Mouse (Mus musculus): ENCODE measurements around the gene Farsa. TPM values are rescaled to one million over a fixed set of nuclear protein-coding genes. Genes with fewer than 3 reads are reported as not detected.
"Not testable (repeated sequence)": the region's sequence is repeated elsewhere in the genome, so short reads cannot be mapped to it uniquely, and the experiment has no call there.

Farsa gene
- total RNA-seq, 2 experiments from 2014 or later: 49.7 to 58.0 TPM

GRCm38 (mm10) chr8:84901071-84901470 lies 44.3 kb downstream of the Farsa start:
- no peak for DNase-seq (ENCODE audit: low spot score in 2 of 2)
- Histone ChIP-seq H3K4me3 (no peak overlapping the region), H3K27ac (no peak overlapping the region)
- TF ChIP-seq CTCF (conservative IDR thresholded peaks at IDR 0.05): no peak

DNA sequence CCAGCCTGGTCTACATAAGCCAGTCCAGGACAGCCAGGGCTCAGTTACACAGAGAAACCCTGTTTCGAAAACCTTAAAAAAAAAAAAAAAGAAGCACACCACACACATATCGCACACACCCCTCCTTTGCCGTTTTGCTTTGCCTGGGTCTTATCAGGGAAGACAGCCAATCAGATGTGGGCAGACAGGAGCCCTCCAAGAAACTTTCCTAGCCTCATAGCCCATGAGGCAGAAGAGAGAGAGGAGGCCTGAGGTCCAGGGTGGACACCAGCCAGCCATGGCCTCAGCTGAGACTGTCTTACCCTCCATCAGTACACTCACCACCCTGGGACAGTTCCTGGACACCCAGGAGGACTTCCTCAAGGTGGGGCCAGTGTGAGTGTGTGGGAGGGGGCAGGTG lies 45.0 kb downstream of the Farsa start, which contains the start of gene Klf1:
TSS of gene Klf1 (plus strand) at position 177 of the 400 bp plus-strand sequence.
- no peak for TF ChIP-seq CTCF (conservative IDR thresholded peaks at IDR 0.05)
- DNase-seq (ENCODE audit: low spot score in 2 of 2): no peak
- H3K4me3 ChIP-seq: peak within 1 kb of the TSS; percentile 64
- H3K27ac ChIP-seq: peak within 1 kb of the TSS; percentile 69

- H3K4me3 ChIP-seq: peak overlapping the region; percentile 64
- DNase-seq (ENCODE audit: low spot score in 2 of 2): no peak
- peak overlapping the region; percentile 69 for H3K27ac ChIP-seq
- no peak for TF ChIP-seq CTCF (conservative IDR thresholded peaks at IDR 0.05)
Observed at GRCm38 (mm10) chr8:84902367-84902919, 45.7 kb downstream of the Farsa start.

DNA sequence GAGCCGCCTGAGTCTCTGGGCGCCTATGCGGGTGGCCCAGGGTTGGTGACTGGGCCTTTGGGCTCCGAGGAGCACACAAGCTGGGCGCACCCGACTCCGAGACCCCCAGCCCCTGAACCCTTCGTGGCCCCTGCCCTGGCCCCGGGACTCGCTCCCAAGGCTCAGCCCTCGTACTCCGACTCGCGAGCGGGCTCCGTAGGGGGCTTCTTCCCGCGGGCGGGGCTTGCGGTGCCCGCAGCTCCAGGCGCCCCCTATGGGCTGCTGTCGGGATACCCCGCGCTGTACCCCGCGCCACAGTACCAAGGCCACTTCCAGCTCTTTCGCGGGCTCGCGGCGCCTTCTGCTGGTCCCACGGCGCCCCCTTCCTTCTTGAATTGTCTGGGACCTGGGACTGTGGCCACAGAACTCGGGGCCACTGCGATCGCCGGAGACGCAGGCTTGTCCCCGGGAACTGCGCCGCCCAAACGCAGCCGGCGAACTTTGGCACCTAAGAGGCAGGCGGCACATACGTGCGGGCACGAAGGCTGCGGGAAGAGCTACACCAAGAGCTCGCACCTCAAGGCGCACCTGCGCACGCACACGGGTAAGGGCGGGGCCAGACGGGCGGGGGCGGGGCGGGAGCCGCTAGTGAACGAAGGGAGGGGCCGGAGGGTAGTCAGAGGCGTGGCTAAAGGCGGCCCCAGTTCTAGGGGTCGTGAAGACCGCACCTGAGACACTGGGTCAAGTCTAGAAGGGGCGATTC lies 46.3 kb downstream of the Farsa start:
- peak overlapping the region; percentile 64 for H3K4me3 ChIP-seq
- peak overlapping the region; percentile 69 for H3K27ac ChIP-seq
- peak; percentile 99 for TF ChIP-seq CTCF (conservative IDR thresholded peaks at IDR 0.05)
- peak; percentile 90 to 95 for DNase-seq (ENCODE audit: low spot score in 2 of 2)

DNA sequence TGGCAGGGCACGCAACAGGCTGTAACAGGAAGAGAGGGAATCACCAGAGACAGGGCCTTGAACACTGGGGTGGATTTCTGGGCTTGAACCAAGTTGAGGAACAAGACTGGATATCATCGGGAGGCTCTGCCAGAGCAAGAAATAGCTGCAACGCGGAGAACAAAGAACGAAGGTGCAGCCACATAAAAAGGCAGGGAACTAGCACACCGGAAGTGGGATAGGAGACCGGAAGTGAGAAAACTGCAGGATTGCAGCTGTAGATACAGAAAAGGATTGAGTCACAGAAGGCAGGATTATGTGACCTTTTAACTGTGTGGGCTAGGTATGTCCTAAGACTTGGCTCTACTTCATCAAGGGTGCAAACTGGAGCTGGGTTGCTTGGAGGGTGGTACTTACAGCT lies 47.6 kb downstream of the Farsa start:
- TF ChIP-seq CTCF (conservative IDR thresholded peaks at IDR 0.05): no peak
- no peak overlapping the region for H3K4me3 ChIP-seq
- no peak for DNase-seq (ENCODE audit: low spot score in 2 of 2)
- H3K27ac ChIP-seq: no peak overlapping the region

GRCm38 (mm10) chr8:84907037-84907436 lies 50.2 kb downstream of the Farsa start:
- H3K4me3 ChIP-seq: no peak overlapping the region
- TF ChIP-seq CTCF (conservative IDR thresholded peaks at IDR 0.05): no peak
- no peak for DNase-seq (ENCODE audit: low spot score in 2 of 2)
- H3K27ac ChIP-seq: no peak overlapping the region

DNA sequence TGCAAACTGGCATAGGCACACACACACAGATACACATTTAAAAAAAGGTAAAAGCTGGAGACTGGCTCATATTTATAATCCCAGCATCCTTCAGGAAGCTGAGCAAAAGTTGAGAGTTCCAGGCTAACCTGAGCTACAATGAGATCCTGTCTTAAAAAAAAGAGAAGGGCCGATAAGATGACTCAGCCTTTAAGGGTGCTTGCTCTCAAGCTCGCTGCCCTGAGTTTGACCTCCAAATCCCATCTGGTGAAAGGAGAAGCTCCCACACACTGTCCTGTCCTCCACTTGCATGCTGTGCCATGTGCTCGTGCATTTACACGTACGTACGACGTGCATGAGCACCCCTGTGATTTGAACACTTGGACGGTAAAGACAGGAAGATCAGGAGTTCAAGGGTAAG lies 50.7 kb downstream of the Farsa start:
- no peak overlapping the region for H3K4me3 ChIP-seq
- no peak for DNase-seq (ENCODE audit: low spot score in 2 of 2)
- H3K27ac ChIP-seq: no peak overlapping the region
- no peak for TF ChIP-seq CTCF (conservative IDR thresholded peaks at IDR 0.05)

GRCm38 (mm10) chr8:84907979-84908378 lies 51.2 kb downstream of the Farsa start:
- H3K4me3 ChIP-seq: peak overlapping the region; percentile 57
- DNase-seq (ENCODE audit: low spot score in 2 of 2): not testable (repeated sequence)
- H3K27ac ChIP-seq: peak overlapping the region; percentile 66; the same call in 1 of the 2 replicates
- TF ChIP-seq CTCF (conservative IDR thresholded peaks at IDR 0.05): peak; percentile 53

GRCm38 (mm10) chr8:84908421-84909161 lies 51.8 kb downstream of the Farsa start, which contains the start of gene Dnase2a:
Dnase2a (plus strand) TSS chr8:84908560.
- peak; percentile 70 to 89 for DNase-seq (ENCODE audit: low spot score in 2 of 2)
- peak within 1 kb of the TSS; percentile 57 for H3K4me3 ChIP-seq
- no peak for TF ChIP-seq CTCF (conservative IDR thresholded peaks at IDR 0.05)
- peak within 1 kb of the TSS; percentile 68 for H3K27ac ChIP-seq

GRCm38 (mm10) chr8:84909162-84909767 lies 52.5 kb downstream of the Farsa start:
- H3K27ac ChIP-seq: no peak overlapping the region
- no peak for DNase-seq (ENCODE audit: low spot score in 2 of 2)
- TF ChIP-seq CTCF (conservative IDR thresholded peaks at IDR 0.05): no peak
- peak overlapping the region; percentile 57 for H3K4me3 ChIP-seq

DNA sequence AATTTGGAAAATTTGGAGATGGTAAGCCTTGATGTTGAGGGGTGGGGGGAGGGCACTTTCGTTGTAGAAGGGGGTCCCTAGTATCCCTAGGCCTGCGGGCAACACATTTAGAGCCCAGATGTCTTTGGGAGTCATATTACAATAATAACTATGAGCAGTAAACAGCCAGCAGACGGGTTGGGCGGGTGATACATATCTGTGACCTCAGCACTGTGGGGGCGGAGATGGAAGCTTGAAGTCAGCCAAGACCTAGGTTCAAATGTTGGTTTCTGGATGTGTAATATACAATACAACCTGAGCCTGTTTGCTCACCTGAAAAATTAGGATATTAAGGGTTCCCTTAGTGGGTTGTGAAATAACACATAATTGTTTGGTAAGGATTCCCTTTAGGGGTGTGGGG lies 53.2 kb downstream of the Farsa start:
- no peak overlapping the region for H3K27ac ChIP-seq
- H3K4me3 ChIP-seq: no peak overlapping the region
- DNase-seq (ENCODE audit: low spot score in 2 of 2): no peak
- TF ChIP-seq CTCF (conservative IDR thresholded peaks at IDR 0.05): no peak

DNA sequence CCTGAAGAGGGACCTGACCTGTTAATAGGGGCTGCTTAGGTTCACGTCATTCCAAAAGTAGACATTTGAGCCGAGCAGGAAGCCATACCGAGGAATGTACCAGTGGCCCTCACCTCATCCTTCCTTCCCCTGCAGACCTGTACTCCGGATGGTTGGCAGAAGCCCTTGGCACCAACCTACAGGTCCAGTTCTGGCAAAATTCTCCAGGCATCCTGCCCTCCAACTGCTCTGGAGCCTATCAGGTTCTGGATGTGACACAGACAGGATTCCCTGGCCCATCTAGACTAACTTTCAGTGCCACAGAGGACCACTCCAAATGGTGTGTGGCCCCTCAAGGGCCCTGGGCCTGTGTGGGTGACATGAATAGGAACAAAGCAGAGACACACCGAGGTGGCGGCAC lies 53.8 kb downstream of the Farsa start:
- TF ChIP-seq CTCF (conservative IDR thresholded peaks at IDR 0.05): no peak
- Histone ChIP-seq H3K27ac (no peak overlapping the region), H3K4me3 (no peak overlapping the region)
- DNase-seq (ENCODE audit: low spot score in 2 of 2): no peak

DNA sequence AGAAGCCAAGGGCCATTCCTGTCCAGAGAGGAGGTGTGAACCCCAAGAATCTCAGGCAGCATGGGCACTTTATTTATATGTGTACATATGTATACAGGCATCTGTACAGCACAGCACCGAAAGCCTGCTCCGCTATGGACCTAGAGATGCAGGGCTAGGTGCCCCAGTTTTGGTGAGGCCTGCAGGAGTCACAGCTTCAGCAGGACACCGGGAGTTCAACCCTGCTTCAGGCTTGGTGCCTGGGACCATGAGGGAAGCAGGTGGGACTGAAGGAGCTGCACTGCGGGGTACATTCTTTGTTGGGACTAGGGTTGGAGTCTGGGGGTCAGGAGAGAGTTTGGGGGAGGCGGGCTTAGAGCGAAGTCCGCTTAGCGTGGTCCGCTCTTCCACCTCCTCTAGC lies 55.1 kb downstream of the Farsa start:
- no peak for TF ChIP-seq CTCF (conservative IDR thresholded peaks at IDR 0.05)
- H3K27ac ChIP-seq: no peak overlapping the region
- no peak overlapping the region for H3K4me3 ChIP-seq
- DNase-seq (ENCODE audit: low spot score in 2 of 2): no peak

All from layer of hippocampus, adult 2 months (tissue).